Mouse (Mus musculus) heart, postnatal 0 days (tissue): ENCODE measurements around the gene Gm10663.

Experiments
- CTCF ChIP-seq: IDR thresholded peaks from 2 replicates; pipeline ENCODE4 v1.5.1; 2016; ENCODE audit warnings: antibody characterized with exemption, control low read depth, low read depth
- EP300 ChIP-seq: IDR thresholded peaks from 2 replicates; pipeline ENCODE4 v1.6.1; 2016; ENCODE audit warnings: antibody characterized with exemption, low read depth

DNA sequence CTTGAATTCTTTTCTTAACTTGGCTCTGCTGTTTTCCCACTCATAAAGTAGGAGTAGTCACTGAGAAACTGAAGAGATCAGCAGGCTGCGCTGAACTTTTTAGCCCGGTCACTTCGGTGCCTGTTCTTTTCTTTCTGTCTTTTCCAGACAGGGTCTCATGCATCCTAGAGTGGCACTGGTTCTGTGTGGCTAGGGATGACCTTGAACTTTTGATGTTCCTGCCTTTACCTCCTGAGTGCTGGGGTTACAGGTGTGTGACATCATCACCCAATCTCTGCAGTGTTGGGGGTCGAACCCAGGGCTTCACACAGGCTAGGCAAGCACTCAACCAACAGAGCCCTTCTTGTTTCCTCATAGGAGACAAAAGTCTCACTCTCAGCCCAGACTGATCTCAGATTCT, 18.1 kb upstream of the Gm10663 start:
- TF ChIP-seq CTCF (no peak), EP300 (no peak)
